Mouse (Mus musculus): ENCODE measurements around the gene Stk32c. TPM values are rescaled to one million over a fixed set of nuclear protein-coding genes. Genes with fewer than 3 reads are reported as not detected.

Stk32c gene
- polyA plus RNA-seq, 1 experiment from 2014 or later = 0.21 TPM

- WGBS = 62% methylated on average over 5 of the region's 5 CpGs
- H3K9me3 ChIP-seq = peaks cover 22% of the 10 kb centered on the region
- no peaks in the 10 kb centered on the region for H3K36me3 ChIP-seq (replicated peaks)
- no peak for DNase-seq (ENCODE audit: extremely low spot score, low spot score)
- no peak overlapping the region for H3K27ac ChIP-seq
- H3K4me3 ChIP-seq = no peak overlapping the region
- peaks cover 21% of the 10 kb centered on the region for H3K4me1 ChIP-seq
- H3K27me3 ChIP-seq (ENCODE audit: poor library complexity, severe bottlenecking) = peaks cover 65% of the 10 kb centered on the region
Observed at GRCm38 (mm10) chr7:139185971-139186370, 27.1 kb downstream of the Stk32c start.

GRCm38 (mm10) chr7:139184846-139185245 is 28.3 kb downstream of the Stk32c start:
- Histone ChIP-seq H3K36me3 (replicated peaks) (no peaks in the 10 kb centered on the region), H3K27ac (no peak overlapping the region), H3K9me3 (peaks cover 11% of the 10 kb centered on the region), H3K4me1 (peaks cover 21% of the 10 kb centered on the region), H3K27me3 (ENCODE audit: poor library complexity, severe bottlenecking) (peaks cover 55% of the 10 kb centered on the region), H3K4me3 (no peak overlapping the region)
- 91% methylated on average over 7 of the region's 7 CpGs for WGBS
- DNase-seq (ENCODE audit: extremely low spot score, low spot score) = no peak

- no peak overlapping the region for H3K27ac ChIP-seq
Observed at GRCm38 (mm10) chr7:139184396-139184795, 28.7 kb downstream of the Stk32c start.

GRCm38 (mm10) chr7:139180058-139180457 is 33.0 kb downstream of the Stk32c start:
- Histone ChIP-seq H3K27me3 (ENCODE audit: poor library complexity, severe bottlenecking) (peaks cover 7% of the 10 kb centered on the region), H3K36me3 (replicated peaks) (no peaks in the 10 kb centered on the region), H3K4me3 (no peak overlapping the region), H3K9me3 (no peaks in the 10 kb centered on the region), H3K27ac (no peak overlapping the region), H3K4me1 (no peaks in the 10 kb centered on the region)
- 87% methylated on average over 3 of the region's 3 CpGs for WGBS
- no peak for DNase-seq (ENCODE audit: extremely low spot score, low spot score)

More at GRCm38 (mm10) chr7:139184396-139184795, 28.7 kb downstream of the Stk32c start:
- Histone ChIP-seq H3K36me3 (replicated peaks) (no peaks in the 10 kb centered on the region), H3K4me3 (no peak overlapping the region), H3K9me3 (peaks cover 8% of the 10 kb centered on the region), H3K4me1 (peaks cover 21% of the 10 kb centered on the region), H3K27me3 (ENCODE audit: poor library complexity, severe bottlenecking) (peaks cover 50% of the 10 kb centered on the region)
- WGBS = 87% methylated on average over 4 of the region's 4 CpGs
- no peak for DNase-seq (ENCODE audit: extremely low spot score, low spot score)

GRCm38 (mm10) chr7:139179299-139179698 is 33.8 kb downstream of the Stk32c start:
- WGBS = 83% methylated on average over 5 of the region's 5 CpGs
- Histone ChIP-seq H3K9me3 (no peaks in the 10 kb centered on the region), H3K36me3 (replicated peaks) (no peaks in the 10 kb centered on the region), H3K4me3 (no peak overlapping the region), H3K27me3 (ENCODE audit: poor library complexity, severe bottlenecking) (no peaks in the 10 kb centered on the region), H3K27ac (no peak overlapping the region), H3K4me1 (no peaks in the 10 kb centered on the region)
- DNase-seq (ENCODE audit: extremely low spot score, low spot score) = no peak

- Histone ChIP-seq H3K27ac (no peak overlapping the region), H3K36me3 (replicated peaks) (no peaks in the 10 kb centered on the region), H3K4me3 (no peak overlapping the region), H3K9me3 (peaks cover 13% of the 10 kb centered on the region), H3K4me1 (no peaks in the 10 kb centered on the region), H3K27me3 (ENCODE audit: poor library complexity, severe bottlenecking) (no peaks in the 10 kb centered on the region)
- DNase-seq (ENCODE audit: extremely low spot score, low spot score) = no peak
- 76% methylated on average over 4 of the region's 4 CpGs for WGBS
Observed at GRCm38 (mm10) chr7:139169143-139169542, 44.0 kb downstream of the Stk32c start.

GRCm38 (mm10) chr7:139164410-139164809 is 48.7 kb downstream of the Stk32c start:
- H3K4me1 ChIP-seq = no peaks in the 10 kb centered on the region

GRCm38 (mm10) chr7:139158956-139159355 is 54.2 kb downstream of the Stk32c start:
- Histone ChIP-seq H3K4me3 (no peak overlapping the region), H3K27ac (no peak overlapping the region), H3K36me3 (replicated peaks) (no peaks in the 10 kb centered on the region), H3K27me3 (ENCODE audit: poor library complexity, severe bottlenecking) (peaks cover 9% of the 10 kb centered on the region), H3K4me1 (peaks cover 16% of the 10 kb centered on the region), H3K9me3 (no peaks in the 10 kb centered on the region)
- 70% methylated on average over 5 of the region's 5 CpGs for WGBS
- DNase-seq (ENCODE audit: extremely low spot score, low spot score) = no peak

More at GRCm38 (mm10) chr7:139164410-139164809, 48.7 kb downstream of the Stk32c start:
- Histone ChIP-seq H3K36me3 (replicated peaks) (no peaks in the 10 kb centered on the region), H3K9me3 (peaks cover 13% of the 10 kb centered on the region), H3K27me3 (ENCODE audit: poor library complexity, severe bottlenecking) (no peaks in the 10 kb centered on the region), H3K4me3 (no peak overlapping the region), H3K27ac (no peak overlapping the region)
- WGBS = 84% methylated on average over 5 of the region's 5 CpGs
- DNase-seq (ENCODE audit: extremely low spot score, low spot score) = no peak

- no peaks in the 10 kb centered on the region for H3K36me3 ChIP-seq (replicated peaks)
- peaks cover 16% of the 10 kb centered on the region for H3K4me1 ChIP-seq
- 80% methylated on average over 7 of the region's 7 CpGs for WGBS
- H3K27me3 ChIP-seq (ENCODE audit: poor library complexity, severe bottlenecking) = peaks cover 12% of the 10 kb centered on the region
- no peaks in the 10 kb centered on the region for H3K9me3 ChIP-seq
- no peak overlapping the region for H3K27ac ChIP-seq
- no peak overlapping the region for H3K4me3 ChIP-seq
- DNase-seq (ENCODE audit: extremely low spot score, low spot score) = no peak
Observed at GRCm38 (mm10) chr7:139158549-139158948, 54.6 kb downstream of the Stk32c start.

- H3K27me3 ChIP-seq (ENCODE audit: poor library complexity, severe bottlenecking) = peaks cover 22% of the 10 kb centered on the region
- no peaks in the 10 kb centered on the region for H3K36me3 ChIP-seq (replicated peaks)
- H3K4me1 ChIP-seq = peaks cover 16% of the 10 kb centered on the region
- H3K27ac ChIP-seq = no peak overlapping the region
- 75% methylated on average over 2 of the region's 2 CpGs for WGBS
- DNase-seq (ENCODE audit: extremely low spot score, low spot score) = no peak
- no peaks in the 10 kb centered on the region for H3K9me3 ChIP-seq
- no peak overlapping the region for H3K4me3 ChIP-seq
Observed at GRCm38 (mm10) chr7:139157541-139157940, 55.6 kb downstream of the Stk32c start.

GRCm38 (mm10) chr7:139156341-139157058 is 56.6 kb downstream of the Stk32c start:
- Histone ChIP-seq H3K4me1 (peaks cover 18% of the 10 kb centered on the region), H3K4me3 (no peak overlapping the region), H3K27me3 (ENCODE audit: poor library complexity, severe bottlenecking) (peaks cover 28% of the 10 kb centered on the region), H3K9me3 (no peaks in the 10 kb centered on the region), H3K27ac (no peak overlapping the region), H3K36me3 (replicated peaks) (no peaks in the 10 kb centered on the region)
- DNase-seq (ENCODE audit: extremely low spot score, low spot score) = no peak
- WGBS = 73% methylated on average over 10 of the region's 10 CpGs

- H3K4me1 ChIP-seq = peaks cover 33% of the 10 kb centered on the region
- WGBS = 89% methylated on average over 7 of the region's 7 CpGs
- H3K9me3 ChIP-seq = no peaks in the 10 kb centered on the region
- peaks cover 48% of the 10 kb centered on the region for H3K27me3 ChIP-seq (ENCODE audit: poor library complexity, severe bottlenecking)
- no peak overlapping the region for H3K27ac ChIP-seq
- H3K4me3 ChIP-seq = no peak overlapping the region
- H3K36me3 ChIP-seq (replicated peaks) = no peaks in the 10 kb centered on the region
- DNase-seq (ENCODE audit: extremely low spot score, low spot score) = no peak
Observed at GRCm38 (mm10) chr7:139152927-139153326, 60.2 kb downstream of the Stk32c start.

GRCm38 (mm10) chr7:139151116-139151515 is 62.0 kb downstream of the Stk32c start:
- Histone ChIP-seq H3K27ac (peak overlapping the region; percentile 51; the same call in 1 of the 2 replicates), H3K4me3 (no peak overlapping the region), H3K9me3 (no peaks in the 10 kb centered on the region), H3K36me3 (replicated peaks) (no peaks in the 10 kb centered on the region), H3K27me3 (ENCODE audit: poor library complexity, severe bottlenecking) (peaks cover 65% of the 10 kb centered on the region), H3K4me1 (peaks cover 41% of the 10 kb centered on the region)
- DNase-seq (ENCODE audit: extremely low spot score, low spot score) = peak; percentile 56
- WGBS = 37% methylated on average over 10 of the region's 10 CpGs
